Mouse (Mus musculus) layer of hippocampus, postnatal 10 days (tissue): ENCODE data around the gene Camkmt. TPM values are rescaled to one million over a fixed set of nuclear protein-coding genes. Genes with fewer than 3 reads are reported as not detected.

Source experiments
- DNase-seq, 2 experiments: peaks; one replicate each; pipeline ENCODE4 v3.0.0; 2021; ENCODE audit warnings: low spot score in 2 of 2
- total RNA-seq, 2 experiments: library from RNA; stranded (reverse); gene quantifications; 2 replicates each; pipeline ENCODE4 v1.2.3; 2021

Camkmt gene
- total RNA-seq, 2 experiments from 2014 or later: 11.2 to 14.6 TPM

- no peak for DNase-seq
Observed at GRCm38 (mm10) chr17:85368776-85369175, 278.4 kb downstream of the Camkmt start.

- DNase-seq: no peak
Observed at GRCm38 (mm10) chr17:85372076-85372475, 281.7 kb downstream of the Camkmt start.

GRCm38 (mm10) chr17:85372523-85372922, 282.2 kb downstream of the Camkmt start:
- DNase-seq: no peak

GRCm38 (mm10) chr17:85374100-85374833, 283.9 kb downstream of the Camkmt start:
- no peak for DNase-seq

GRCm38 (mm10) chr17:85374834-85375176, 284.5 kb downstream of the Camkmt start:
- no peak for DNase-seq

GRCm38 (mm10) chr17:85375523-85375922, 285.2 kb downstream of the Camkmt start:
- DNase-seq: no peak

GRCm38 (mm10) chr17:85377496-85377895, 287.1 kb downstream of the Camkmt start:
- no peak for DNase-seq

GRCm38 (mm10) chr17:85379101-85379500, 288.7 kb downstream of the Camkmt start:
- DNase-seq: no peak

GRCm38 (mm10) chr17:85381578-85382223, 291.3 kb downstream of the Camkmt start:
- DNase-seq: no peak

GRCm38 (mm10) chr17:85382344-85382743, 292.0 kb downstream of the Camkmt start:
- no peak for DNase-seq

GRCm38 (mm10) chr17:85382906-85383305, 292.6 kb downstream of the Camkmt start:
- DNase-seq: no peak

GRCm38 (mm10) chr17:85393091-85393890, 302.9 kb downstream of the Camkmt start:
- no peak for DNase-seq

GRCm38 (mm10) chr17:85393891-85394321, 303.6 kb downstream of the Camkmt start:
- no peak for DNase-seq

GRCm38 (mm10) chr17:85395502-85395901, 305.1 kb downstream of the Camkmt start:
- DNase-seq: no peak

GRCm38 (mm10) chr17:85400751-85401150, 310.4 kb downstream of the Camkmt start:
- DNase-seq: no peak

- no peak for DNase-seq
Observed at GRCm38 (mm10) chr17:85405161-85405560, 314.8 kb downstream of the Camkmt start.

GRCm38 (mm10) chr17:85406195-85406594, 315.8 kb downstream of the Camkmt start:
- no peak for DNase-seq

- DNase-seq: no peak
Observed at GRCm38 (mm10) chr17:85428831-85429230, 338.5 kb downstream of the Camkmt start.

- no peak for DNase-seq
Observed at GRCm38 (mm10) chr17:85432923-85433322, 342.6 kb downstream of the Camkmt start.

- no peak for DNase-seq
Observed at GRCm38 (mm10) chr17:85443036-85443435, 352.7 kb downstream of the Camkmt start.

- DNase-seq: no peak
Observed at GRCm38 (mm10) chr17:85454419-85454983, 364.1 kb downstream of the Camkmt start.

GRCm38 (mm10) chr17:85455063-85455462, 364.7 kb downstream of the Camkmt start:
- DNase-seq: no peak
